Mouse (Mus musculus) cerebellum, postnatal 10 days (tissue): ENCODE data around the gene Acads.

Experiments used
- DNase-seq, 2 experiments: peaks; one replicate each; pipeline ENCODE4 v3.0.0; 2021; ENCODE audit warnings: mixed read lengths in 2 of 2

Acads gene

GRCm38 (mm10) chr5:115068671-115069421, 50.3 kb downstream of the Acads start:
- DNase-seq: no peak

- no peak for DNase-seq
Measured at GRCm38 (mm10) chr5:115066245-115066644, 52.9 kb downstream of the Acads start.

- no peak for DNase-seq
Measured at GRCm38 (mm10) chr5:115063391-115063790, 55.8 kb downstream of the Acads start.

- no peak for DNase-seq
Measured at GRCm38 (mm10) chr5:115062566-115062965, 56.6 kb downstream of the Acads start.

- no peak for DNase-seq
Measured at GRCm38 (mm10) chr5:115060977-115061376, 58.2 kb downstream of the Acads start.
